Mouse (Mus musculus): ENCODE results near the gene Chuk.

Chuk gene

DNA sequence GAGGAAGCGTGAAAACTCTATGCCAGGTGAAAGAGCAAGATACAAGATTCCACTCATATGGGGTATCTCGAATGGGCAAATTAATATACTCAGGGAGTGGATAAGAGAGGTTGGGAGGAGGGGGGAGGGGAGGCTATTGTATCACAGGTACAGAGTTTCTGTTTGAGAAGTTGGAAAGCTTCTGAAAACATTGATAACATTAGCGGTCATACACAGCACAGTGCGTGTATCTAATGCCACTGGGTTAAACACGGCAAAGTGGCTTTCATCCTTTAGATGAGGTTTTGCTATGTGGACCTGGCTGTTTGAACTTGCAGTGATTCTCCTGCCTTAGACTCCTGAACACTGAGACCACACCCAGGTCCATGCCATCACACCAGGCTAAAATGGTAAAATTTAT, 77.3 kb downstream of the Chuk start:
- DNase-seq: no peak

GRCm38 (mm10) chr19:44028972-44029371, 78.3 kb downstream of the Chuk start, which contains the start of gene Cyp2c23:
TSS of gene Cyp2c23 (minus strand) at chr19:44029208.
- DNase-seq: no peak

- DNase-seq: no peak
These were observed 80.2 kb downstream of the Chuk start for GRCm38 (mm10) chr19:44026956-44027530.

DNA sequence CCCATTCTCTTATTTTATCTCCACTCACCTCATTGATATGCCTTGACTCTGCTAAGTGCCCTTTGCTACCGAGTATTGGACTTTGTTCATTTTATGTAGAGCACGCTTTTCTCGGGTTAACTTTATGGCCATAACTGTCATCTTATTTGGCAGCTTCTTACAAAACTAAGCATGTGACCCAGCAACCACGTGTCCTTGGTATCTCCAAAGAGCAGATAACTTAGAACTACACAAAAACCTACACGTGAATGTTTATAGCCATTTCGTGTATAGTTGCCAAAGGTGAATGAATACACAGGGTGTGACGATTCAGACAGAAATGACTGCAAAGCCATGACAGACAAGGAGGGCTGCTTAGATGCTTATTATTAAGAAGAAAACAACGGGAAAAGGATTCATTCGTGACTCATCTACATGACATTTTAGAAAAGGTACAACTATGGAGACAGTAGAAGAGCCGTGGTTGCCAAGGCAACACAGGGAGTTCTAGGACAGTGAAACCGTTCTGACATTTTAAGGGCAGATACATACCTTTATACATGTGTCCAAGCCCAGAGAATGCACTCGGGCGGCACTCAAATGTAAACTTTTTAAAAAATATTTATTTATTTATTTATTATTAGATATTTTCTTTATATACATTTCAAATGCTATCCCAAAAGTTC, 82.2 kb downstream of the Chuk start:
- DNase-seq: no peak
